Mouse (Mus musculus): ENCODE results near the gene Tdrd9. TPM values are rescaled to one million over a fixed set of nuclear protein-coding genes. Genes with fewer than 3 reads are reported as not detected.
A peak's percentile ranks its signal among the peaks of the same experiment; 100 is the strongest.

Gene Tdrd9
- polyA plus RNA-seq, 1 experiment from 2014 or later, result 0.65 TPM

DNA sequence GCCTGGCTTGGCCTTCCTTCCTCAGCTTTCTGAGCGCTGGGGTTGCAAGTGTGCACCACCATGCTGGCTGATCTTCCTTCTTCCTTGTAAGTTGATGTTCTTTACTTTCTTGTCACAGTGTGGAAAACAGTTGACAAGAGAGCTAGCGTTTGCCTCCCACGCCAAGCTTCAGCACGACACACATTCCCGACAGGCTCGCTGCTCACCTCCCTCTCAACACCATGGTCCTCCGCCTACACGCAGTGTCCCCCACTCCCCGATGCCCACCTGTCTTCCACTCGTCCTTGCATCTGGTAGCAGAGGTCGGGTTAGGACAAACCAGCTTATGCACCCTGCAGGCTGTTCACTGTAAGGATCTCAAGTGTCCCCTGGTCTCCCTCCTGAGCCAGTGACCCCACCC is 133.5 kb downstream of the Tdrd9 start:
- H3K9me3 ChIP-seq (replicated peaks), result no peaks in the 10 kb centered on the region
- no peaks in the 10 kb centered on the region for H3K36me3 ChIP-seq
- no peak overlapping the region for H3K27ac ChIP-seq
- WGBS, result 89% methylated on average over 11 of the region's 11 CpGs
- no peak for DNase-seq (ENCODE audit: low spot score)
- H3K4me1 ChIP-seq, result peaks cover 21% of the 10 kb centered on the region
- H3K4me3 ChIP-seq, result no peak overlapping the region
- peaks cover 27% of the 10 kb centered on the region for H3K27me3 ChIP-seq (ENCODE audit: low read depth, poor library complexity, severe bottlenecking)

- H3K27me3 ChIP-seq (ENCODE audit: low read depth, poor library complexity, severe bottlenecking), result peaks cover 33% of the 10 kb centered on the region
- no peaks in the 10 kb centered on the region for H3K9me3 ChIP-seq (replicated peaks)
- DNase-seq (ENCODE audit: low spot score), result peak; percentile 64
- H3K4me3 ChIP-seq, result peak within 1 kb of the TSS; percentile 44
- H3K36me3 ChIP-seq, result no peaks in the 10 kb centered on the region
- WGBS, result 1% methylated on average over 14 of the region's 14 CpGs
- H3K27ac ChIP-seq, result peak within 1 kb of the TSS; percentile 68
- peaks cover 16% of the 10 kb centered on the region for H3K4me1 ChIP-seq
Observed at GRCm38 (mm10) chr12:112106541-112106971, 135.2 kb downstream of the Tdrd9 start, which contains the start of gene Aspg. Gene Aspg (plus strand): TSS chr12:112106679.

GRCm38 (mm10) chr12:112107685-112108084 is 136.3 kb downstream of the Tdrd9 start:
- Histone ChIP-seq H3K36me3 (no peaks in the 10 kb centered on the region), H3K4me1 (peaks cover 19% of the 10 kb centered on the region), H3K4me3 (no peak overlapping the region), H3K9me3 (replicated peaks) (no peaks in the 10 kb centered on the region), H3K27ac (no peak overlapping the region), H3K27me3 (ENCODE audit: low read depth, poor library complexity, severe bottlenecking) (peaks cover 38% of the 10 kb centered on the region)
- 83% methylated on average over 8 of the region's 8 CpGs for WGBS
- no peak for DNase-seq (ENCODE audit: low spot score)

- Histone ChIP-seq H3K27me3 (ENCODE audit: low read depth, poor library complexity, severe bottlenecking) (peaks cover 38% of the 10 kb centered on the region), H3K27ac (no peak overlapping the region), H3K9me3 (replicated peaks) (no peaks in the 10 kb centered on the region), H3K36me3 (no peaks in the 10 kb centered on the region), H3K4me1 (peaks cover 25% of the 10 kb centered on the region), H3K4me3 (no peak overlapping the region)
- 83% methylated on average over 11 of the region's 11 CpGs for WGBS
- no peak for DNase-seq (ENCODE audit: low spot score)
Observed at GRCm38 (mm10) chr12:112108696-112109445, 137.5 kb downstream of the Tdrd9 start.

DNA sequence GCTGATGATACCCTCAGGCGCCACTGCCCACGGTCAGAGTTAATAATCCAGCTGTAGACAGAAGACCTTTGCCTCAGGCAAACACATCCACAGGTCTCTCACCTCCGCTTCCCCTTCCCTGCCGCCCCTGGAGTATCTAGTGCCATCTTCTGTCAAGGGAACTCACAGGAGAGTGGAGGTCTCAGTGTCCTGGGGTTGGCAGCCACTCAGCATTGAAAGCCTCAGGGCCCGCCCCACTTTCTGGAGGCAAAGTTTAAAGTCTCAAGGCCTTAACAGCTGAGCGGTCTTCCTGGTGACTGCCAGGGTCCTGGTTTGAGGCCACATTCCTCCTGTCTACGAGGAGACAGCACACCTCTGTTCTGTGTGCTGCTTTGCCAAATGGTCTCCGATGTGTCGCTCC is 138.3 kb downstream of the Tdrd9 start:
- H3K36me3 ChIP-seq, result no peaks in the 10 kb centered on the region
- H3K27me3 ChIP-seq (ENCODE audit: low read depth, poor library complexity, severe bottlenecking), result peaks cover 38% of the 10 kb centered on the region
- WGBS, result 85% methylated on average over 9 of the region's 9 CpGs
- no peak for DNase-seq (ENCODE audit: low spot score)
- H3K4me1 ChIP-seq, result peaks cover 25% of the 10 kb centered on the region
- H3K9me3 ChIP-seq (replicated peaks), result no peaks in the 10 kb centered on the region
- H3K27ac ChIP-seq, result no peak overlapping the region
- no peak overlapping the region for H3K4me3 ChIP-seq

GRCm38 (mm10) chr12:112111323-112111722 is 140.0 kb downstream of the Tdrd9 start:
- peaks cover 36% of the 10 kb centered on the region; the same call in 1 of the 2 replicates for H3K27me3 ChIP-seq (ENCODE audit: low read depth, poor library complexity, severe bottlenecking)
- H3K4me3 ChIP-seq, result no peak overlapping the region
- H3K27ac ChIP-seq, result no peak overlapping the region
- H3K36me3 ChIP-seq, result no peaks in the 10 kb centered on the region
- H3K4me1 ChIP-seq, result peaks cover 24% of the 10 kb centered on the region
- DNase-seq (ENCODE audit: low spot score), result no peak
- no peaks in the 10 kb centered on the region for H3K9me3 ChIP-seq (replicated peaks)
- WGBS, result 89% methylated on average over 5 of the region's 5 CpGs

DNA sequence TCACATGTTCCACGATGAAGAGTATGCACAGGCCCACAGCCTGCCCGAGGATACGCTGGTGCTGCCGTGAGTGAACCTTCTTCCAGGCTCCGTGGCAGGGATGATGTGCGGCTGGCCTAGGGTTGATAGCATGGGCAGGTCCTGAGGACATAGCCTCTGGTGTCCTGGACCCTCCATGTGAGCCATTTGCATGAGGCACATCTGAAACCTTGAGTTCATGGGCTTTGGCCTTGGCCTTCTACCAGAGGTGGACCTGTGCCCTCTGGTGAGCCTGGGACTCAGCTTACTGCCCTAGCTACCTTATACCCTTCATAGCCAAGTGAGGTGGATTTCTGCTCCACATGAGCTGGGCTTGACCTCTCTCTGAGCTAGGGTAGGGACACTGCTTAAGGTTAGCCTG is 140.9 kb downstream of the Tdrd9 start:
- H3K4me1 ChIP-seq, result peaks cover 15% of the 10 kb centered on the region
- no peak for DNase-seq (ENCODE audit: low spot score)
- H3K36me3 ChIP-seq, result no peaks in the 10 kb centered on the region
- H3K9me3 ChIP-seq (replicated peaks), result no peaks in the 10 kb centered on the region
- H3K4me3 ChIP-seq, result no peak overlapping the region
- WGBS, result 92% methylated on average over 6 of the region's 6 CpGs
- H3K27me3 ChIP-seq (ENCODE audit: low read depth, poor library complexity, severe bottlenecking), result peaks cover 27% of the 10 kb centered on the region; the same call in 1 of the 2 replicates
- H3K27ac ChIP-seq, result no peak overlapping the region

GRCm38 (mm10) chr12:112112686-112113396 is 141.5 kb downstream of the Tdrd9 start:
- H3K4me1 ChIP-seq, result peaks cover 11% of the 10 kb centered on the region
- WGBS, result 16% methylated on average over 13 of the region's 13 CpGs
- peaks cover 21% of the 10 kb centered on the region; the same call in 1 of the 2 replicates for H3K27me3 ChIP-seq (ENCODE audit: low read depth, poor library complexity, severe bottlenecking)
- no peak overlapping the region for H3K27ac ChIP-seq
- no peak overlapping the region for H3K4me3 ChIP-seq
- DNase-seq (ENCODE audit: low spot score), result no peak
- no peaks in the 10 kb centered on the region for H3K36me3 ChIP-seq
- H3K9me3 ChIP-seq (replicated peaks), result no peaks in the 10 kb centered on the region

DNA sequence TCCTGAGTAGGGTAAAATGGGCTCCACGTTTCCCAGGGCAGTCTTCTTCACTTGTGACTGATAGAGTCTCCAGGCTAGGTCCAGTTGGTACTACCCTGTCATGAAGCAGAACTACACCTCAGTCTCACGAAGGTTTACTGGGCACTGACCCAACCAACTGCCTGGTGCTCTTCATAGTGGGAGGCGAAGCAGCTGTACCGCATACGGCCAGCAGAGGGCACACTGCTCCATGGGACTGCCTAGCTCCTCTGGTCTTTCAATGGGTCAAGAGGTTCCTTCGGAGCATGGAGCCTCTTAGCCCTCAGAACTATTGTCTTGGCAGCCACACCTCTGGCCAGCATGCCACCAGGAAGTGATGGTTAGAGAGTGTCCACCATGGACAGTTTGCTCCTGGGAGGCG is 142.4 kb downstream of the Tdrd9 start:
- 11% methylated on average over 7 of the region's 7 CpGs for WGBS
- no peak overlapping the region for H3K4me3 ChIP-seq
- H3K27me3 ChIP-seq (ENCODE audit: low read depth, poor library complexity, severe bottlenecking), result peaks cover 16% of the 10 kb centered on the region; the same call in 1 of the 2 replicates
- no peak overlapping the region; the same call in 1 of the 2 replicates for H3K27ac ChIP-seq
- DNase-seq (ENCODE audit: low spot score), result peak; percentile 89
- no peaks in the 10 kb centered on the region for H3K9me3 ChIP-seq (replicated peaks)
- peaks cover 11% of the 10 kb centered on the region for H3K4me1 ChIP-seq
- H3K36me3 ChIP-seq, result no peaks in the 10 kb centered on the region

GRCm38 (mm10) chr12:112117006-112117405 is 145.6 kb downstream of the Tdrd9 start:
- H3K4me3 ChIP-seq, result no peak overlapping the region
- 84% methylated on average over 5 of the region's 5 CpGs for WGBS
- peaks cover 8% of the 10 kb centered on the region; the same call in 1 of the 2 replicates for H3K27me3 ChIP-seq (ENCODE audit: low read depth, poor library complexity, severe bottlenecking)
- H3K27ac ChIP-seq, result no peak overlapping the region
- H3K36me3 ChIP-seq, result no peaks in the 10 kb centered on the region
- H3K4me1 ChIP-seq, result peaks cover 11% of the 10 kb centered on the region
- DNase-seq (ENCODE audit: low spot score), result no peak
- H3K9me3 ChIP-seq (replicated peaks), result no peaks in the 10 kb centered on the region

DNA sequence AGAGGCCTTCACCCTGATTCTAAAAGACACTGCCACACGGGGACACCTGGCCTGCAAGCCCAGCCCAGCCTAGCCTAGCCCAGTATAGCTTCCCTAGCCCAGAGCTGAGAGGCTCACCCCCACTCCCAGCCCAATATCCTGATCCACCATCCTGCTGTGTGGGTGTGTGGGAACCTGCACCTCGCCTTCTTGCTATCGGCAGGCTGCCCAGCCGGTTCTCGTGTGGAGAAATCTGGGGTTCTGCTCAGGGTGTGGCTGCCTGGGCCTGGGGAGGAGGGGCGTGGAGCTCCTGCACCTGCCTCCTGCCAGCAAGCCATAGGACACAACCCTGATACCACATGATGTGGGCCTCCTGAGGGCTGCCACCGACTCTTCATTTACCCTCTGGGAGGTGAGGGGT is 146.3 kb downstream of the Tdrd9 start:
- DNase-seq (ENCODE audit: low spot score), result no peak
- H3K4me1 ChIP-seq, result peaks cover 12% of the 10 kb centered on the region
- no peaks in the 10 kb centered on the region for H3K36me3 ChIP-seq
- WGBS, result 81% methylated on average over 7 of the region's 7 CpGs
- 0 out of 2 replicates have a peak, but pooled peaks cover 5% of the 10 kb centered on the region for H3K27me3 ChIP-seq (ENCODE audit: low read depth, poor library complexity, severe bottlenecking)
- H3K4me3 ChIP-seq, result no peak overlapping the region
- no peak overlapping the region for H3K27ac ChIP-seq
- no peaks in the 10 kb centered on the region for H3K9me3 ChIP-seq (replicated peaks)

All from limb, embryonic 10.5 days (tissue).